Mouse (Mus musculus) hindbrain, embryonic 12.5 days (tissue): ENCODE results near the gene Susd2. TPM values are rescaled to one million over a fixed set of nuclear protein-coding genes. Genes with fewer than 3 reads are reported as not detected.

ENCODE experiments used
- ATAC-seq: fragments of 200-750 bp; cut with Nextera tagmentation; 2 replicates; pipeline ENCODE4 v1.8.0; 2017; ENCODE audit warnings: moderate TSS enrichment; ENCODE audit not compliant: low FRiP score
- H3K27ac ChIP-seq: fragments of 300-500 bp; sonication (generic); 2 replicates; pipeline ENCODE4 v1.5.1; 2016; ENCODE audit warnings: mild to moderate bottlenecking
- H3K27me3 ChIP-seq: fragments of 300-500 bp; sonication (generic); 2 replicates; pipeline ENCODE4 v1.6.1; 2016; ENCODE audit warnings: mild to moderate bottlenecking
- H3K36me3 ChIP-seq: fragments of 300-500 bp; sonication (generic); 2 replicates; pipeline ENCODE4 v1.6.1; 2016; ENCODE audit warnings: mild to moderate bottlenecking
- H3K4me1 ChIP-seq: fragments of 300-500 bp; sonication (generic); 2 replicates; pipeline ENCODE4 v1.6.1; 2016
- H3K4me2 ChIP-seq: fragments of 300-500 bp; sonication (generic); replicated peaks from 2 replicates; pipeline ENCODE4 v1.6.1; 2016; ENCODE audit warnings: mild to moderate bottlenecking
- H3K4me3 ChIP-seq: fragments of 300-500 bp; sonication (generic); 2 replicates; pipeline ENCODE4 v1.5.1; 2016; ENCODE audit warnings: mild to moderate bottlenecking
- H3K9ac ChIP-seq: fragments of 300-500 bp; sonication (generic); 2 replicates; pipeline ENCODE4 v1.6.1; 2016; ENCODE audit warnings: mild to moderate bottlenecking, moderate library complexity
- H3K9me3 ChIP-seq: fragments of 300-500 bp; sonication (generic); replicated peaks from 2 replicates; pipeline ENCODE4 v1.6.1; 2016; ENCODE audit warnings: mild to moderate bottlenecking
- WGBS: fragments of 180-500 bp; shearing (Covaris S2); methylation state at CpG from one replicate; pipeline ENCODE4 v1.1.7; 2016; 5-methylcytosine and 5-hydroxymethylcytosine counted together
- polyA plus RNA-seq: library from polyadenylated mRNA; unstranded; fragments of >200 nt; fragmentation: Nextera tagmentation; extraction: Ambion mirVana; gene quantifications from 2 replicates; pipeline ENCODE4 v1.2.1, GENCODE M21; 2016

Susd2 gene
- polyA plus RNA-seq, 1 experiment from 2014 or later, result 2.8 TPM

- Histone ChIP-seq H3K36me3 (peaks cover 91% of the 10 kb centered on the region), H3K9me3 (no peaks in the 10 kb centered on the region), H3K4me1 (peaks cover under 1% of the 10 kb centered on the region), H3K27me3 (no peaks in the 10 kb centered on the region), H3K4me2 (no peak overlapping the region), H3K27ac (no peak overlapping the region), H3K9ac (no peak overlapping the region), H3K4me3 (no peak overlapping the region)
- 94% methylated on average over 4 of the region's 4 CpGs for WGBS
- ATAC-seq, result no peak
These were observed 5.7 kb upstream of the Susd2 start for GRCm38 (mm10) chr10:75649406-75649995.

DNA sequence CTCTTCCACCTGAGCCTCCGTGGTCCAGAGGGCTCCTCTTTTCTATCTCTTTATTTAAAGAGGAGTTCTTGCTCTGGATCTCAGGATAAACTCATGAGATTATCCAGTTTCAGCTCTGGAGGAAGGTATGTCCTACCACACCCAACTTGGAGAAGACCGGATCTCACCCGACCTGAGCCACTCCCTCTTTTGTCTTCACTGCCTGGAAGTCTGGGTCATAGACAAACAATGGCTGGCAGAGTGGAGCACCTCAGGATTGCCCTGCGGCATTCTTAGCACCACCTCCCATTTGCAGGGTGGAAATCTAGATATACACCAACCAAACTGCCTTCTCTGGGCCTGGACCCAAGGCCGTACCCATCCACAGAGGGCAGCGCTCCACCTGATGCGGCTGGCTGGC lies 5.2 kb upstream of the Susd2 start:
- Histone ChIP-seq H3K4me3 (no peak overlapping the region), H3K9ac (no peak overlapping the region), H3K4me2 (no peak overlapping the region), H3K9me3 (no peaks in the 10 kb centered on the region), H3K4me1 (peaks cover 6% of the 10 kb centered on the region), H3K27ac (no peak overlapping the region), H3K27me3 (no peaks in the 10 kb centered on the region), H3K36me3 (peaks cover 86% of the 10 kb centered on the region)
- 92% methylated on average over 7 of the region's 7 CpGs for WGBS
- no peak for ATAC-seq

DNA sequence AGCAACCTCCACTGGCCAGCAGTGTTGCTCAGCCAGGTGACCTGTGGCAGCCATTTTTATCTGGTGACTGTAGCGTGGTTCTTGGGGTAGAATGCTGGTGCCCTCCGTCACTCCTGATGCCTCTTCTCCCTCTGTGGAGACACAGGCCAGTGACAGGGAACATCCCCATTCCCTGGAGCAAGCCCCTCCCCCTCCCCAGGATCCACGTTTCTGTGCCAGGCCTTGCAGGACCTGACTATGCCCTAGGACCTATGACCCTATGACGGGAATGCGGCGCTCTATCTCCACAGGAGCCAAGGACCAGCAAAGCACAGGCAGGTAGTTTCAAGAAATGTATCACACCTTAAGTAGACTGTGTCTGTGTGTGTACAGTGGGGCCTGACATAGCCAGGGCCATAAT lies 4.3 kb upstream of the Susd2 start:
- peaks cover 76% of the 10 kb centered on the region for H3K36me3 ChIP-seq
- H3K9ac ChIP-seq, result no peak overlapping the region
- H3K4me3 ChIP-seq, result no peak overlapping the region
- no peaks in the 10 kb centered on the region for H3K9me3 ChIP-seq
- peaks cover 14% of the 10 kb centered on the region for H3K4me1 ChIP-seq
- 96% methylated on average over 6 of the region's 6 CpGs for WGBS
- no peaks in the 10 kb centered on the region for H3K27me3 ChIP-seq
- no peak overlapping the region for H3K27ac ChIP-seq
- ATAC-seq, result no peak
- H3K4me2 ChIP-seq, result no peak overlapping the region

GRCm38 (mm10) chr10:75647362-75647761 lies 3.6 kb upstream of the Susd2 start:
- WGBS, result 86% methylated on average over 3 of the region's 3 CpGs
- no peak for ATAC-seq
- H3K27me3 ChIP-seq, result no peaks in the 10 kb centered on the region
- no peak overlapping the region for H3K4me3 ChIP-seq
- no peak overlapping the region for H3K4me2 ChIP-seq
- peaks cover 17% of the 10 kb centered on the region for H3K4me1 ChIP-seq
- no peak overlapping the region for H3K27ac ChIP-seq
- peaks cover 69% of the 10 kb centered on the region for H3K36me3 ChIP-seq
- no peak overlapping the region for H3K9ac ChIP-seq
- no peaks in the 10 kb centered on the region for H3K9me3 ChIP-seq

GRCm38 (mm10) chr10:75646406-75646805 lies 2.6 kb upstream of the Susd2 start:
- no peak for ATAC-seq
- H3K27me3 ChIP-seq, result no peaks in the 10 kb centered on the region
- 91% methylated on average over 6 of the region's 6 CpGs for WGBS
- no peak overlapping the region for H3K4me2 ChIP-seq
- H3K4me3 ChIP-seq, result no peak overlapping the region
- no peak overlapping the region for H3K9ac ChIP-seq
- peaks cover 17% of the 10 kb centered on the region for H3K4me1 ChIP-seq
- H3K9me3 ChIP-seq, result no peaks in the 10 kb centered on the region
- no peak overlapping the region for H3K27ac ChIP-seq
- peaks cover 60% of the 10 kb centered on the region for H3K36me3 ChIP-seq

DNA sequence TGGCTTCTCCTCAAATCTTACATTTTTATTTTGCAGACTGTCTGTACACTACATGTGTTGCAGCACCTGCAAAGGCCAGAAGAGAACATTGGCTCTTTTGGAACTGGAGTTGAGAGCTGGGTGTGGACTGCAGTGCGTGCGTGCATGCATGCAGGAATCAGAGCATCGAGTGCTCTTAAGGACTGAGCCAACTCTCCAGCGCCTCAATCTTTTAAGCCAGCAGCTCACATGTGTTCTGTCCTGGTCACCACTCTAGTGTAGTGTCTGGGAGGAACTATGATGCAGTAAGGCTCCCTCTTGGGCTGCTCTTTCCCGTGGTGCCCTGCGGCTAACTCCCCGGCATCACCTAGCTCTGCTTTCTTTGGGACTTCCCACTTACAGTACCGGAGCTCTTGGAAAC lies 1.8 kb upstream of the Susd2 start:
- Histone ChIP-seq H3K9ac (no peak overlapping the region), H3K4me1 (peaks cover 17% of the 10 kb centered on the region), H3K27ac (no peak overlapping the region), H3K4me3 (no peak overlapping the region), H3K4me2 (no peak overlapping the region), H3K36me3 (peaks cover 52% of the 10 kb centered on the region), H3K27me3 (no peaks in the 10 kb centered on the region), H3K9me3 (no peaks in the 10 kb centered on the region)
- no peak for ATAC-seq
- 94% methylated on average over 8 of the region's 8 CpGs for WGBS

GRCm38 (mm10) chr10:75642891-75643290 lies 917 bp downstream of the Susd2 start:
- 83% methylated on average over 2 of the region's 2 CpGs for WGBS
- Histone ChIP-seq H3K9ac (no peak overlapping the region), H3K4me3 (no peak overlapping the region), H3K9me3 (no peaks in the 10 kb centered on the region), H3K36me3 (peaks cover 26% of the 10 kb centered on the region), H3K27ac (no peak overlapping the region), H3K27me3 (no peaks in the 10 kb centered on the region), H3K4me1 (peaks cover 17% of the 10 kb centered on the region), H3K4me2 (no peak overlapping the region)
- ATAC-seq, result no peak

DNA sequence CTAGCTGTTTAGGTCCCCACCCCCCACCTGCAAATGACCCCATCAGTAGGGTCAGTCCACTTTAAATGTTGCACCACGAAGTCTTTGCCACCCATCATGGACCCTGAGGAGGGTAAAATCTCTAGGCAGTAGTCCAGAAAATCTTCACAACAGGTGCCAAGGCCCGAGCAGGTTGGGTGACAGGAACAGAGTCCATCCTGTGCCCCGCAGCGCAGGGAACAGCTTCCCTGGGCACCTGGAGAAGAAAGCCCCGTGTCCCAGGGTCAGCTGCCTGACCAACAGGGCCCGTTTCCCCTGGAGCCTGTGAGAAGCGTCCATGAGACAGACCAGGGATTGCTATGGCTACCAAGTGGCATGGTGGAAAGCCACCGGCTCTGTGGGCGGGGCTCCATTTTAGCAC lies 1.4 kb downstream of the Susd2 start:
- no peak overlapping the region for H3K9ac ChIP-seq
- no peak overlapping the region for H3K4me2 ChIP-seq
- no peaks in the 10 kb centered on the region for H3K9me3 ChIP-seq
- 81% methylated on average over 9 of the region's 9 CpGs for WGBS
- no peak for ATAC-seq
- no peaks in the 10 kb centered on the region for H3K27me3 ChIP-seq
- H3K4me3 ChIP-seq, result no peak overlapping the region
- H3K4me1 ChIP-seq, result peaks cover 17% of the 10 kb centered on the region
- H3K36me3 ChIP-seq, result peaks cover 21% of the 10 kb centered on the region
- no peak overlapping the region for H3K27ac ChIP-seq

- H3K4me2 ChIP-seq, result no peak overlapping the region
- H3K27ac ChIP-seq, result no peak overlapping the region
- H3K27me3 ChIP-seq, result no peaks in the 10 kb centered on the region
- WGBS, result 92% methylated on average over 7 of the region's 7 CpGs
- no peaks in the 10 kb centered on the region for H3K9me3 ChIP-seq
- H3K4me3 ChIP-seq, result no peak overlapping the region
- ATAC-seq, result no peak
- no peak overlapping the region for H3K9ac ChIP-seq
- H3K4me1 ChIP-seq, result peaks cover 17% of the 10 kb centered on the region
- peaks cover 15% of the 10 kb centered on the region for H3K36me3 ChIP-seq
These were observed 2.0 kb downstream of the Susd2 start for GRCm38 (mm10) chr10:75641721-75642222.

GRCm38 (mm10) chr10:75637711-75638110 lies 6.1 kb downstream of the Susd2 start:
- Histone ChIP-seq H3K9ac (no peak overlapping the region), H3K4me3 (no peak overlapping the region), H3K9me3 (no peaks in the 10 kb centered on the region), H3K4me1 (no peaks in the 10 kb centered on the region), H3K27me3 (no peaks in the 10 kb centered on the region), H3K27ac (no peak overlapping the region), H3K36me3 (no peaks in the 10 kb centered on the region), H3K4me2 (no peak overlapping the region)
- WGBS, result 87% methylated on average over 11 of the region's 11 CpGs
- ATAC-seq, result no peak

GRCm38 (mm10) chr10:75636084-75636786 lies 7.6 kb downstream of the Susd2 start:
- Histone ChIP-seq H3K9me3 (no peaks in the 10 kb centered on the region), H3K4me2 (no peak overlapping the region), H3K4me1 (no peaks in the 10 kb centered on the region), H3K36me3 (no peaks in the 10 kb centered on the region), H3K27ac (no peak overlapping the region), H3K4me3 (no peak overlapping the region), H3K27me3 (no peaks in the 10 kb centered on the region), H3K9ac (no peak overlapping the region)
- 86% methylated on average over 12 of the region's 12 CpGs for WGBS
- no peak for ATAC-seq

- H3K4me2 ChIP-seq, result no peak overlapping the region
- 3% methylated on average over 9 of the region's 9 CpGs for WGBS
- no peak for ATAC-seq
These were observed 8.1 kb downstream of the Susd2 start for GRCm38 (mm10) chr10:75635693-75636055.

More at GRCm38 (mm10) chr10:75635693-75636055, 8.1 kb downstream of the Susd2 start:
- no peaks in the 10 kb centered on the region for H3K36me3 ChIP-seq
- no peak overlapping the region for H3K27ac ChIP-seq
- H3K27me3 ChIP-seq, result no peaks in the 10 kb centered on the region
- no peak overlapping the region for H3K9ac ChIP-seq
- H3K4me1 ChIP-seq, result no peaks in the 10 kb centered on the region
- H3K4me3 ChIP-seq, result no peak overlapping the region
- no peaks in the 10 kb centered on the region for H3K9me3 ChIP-seq
